Mouse (Mus musculus) lung, embryonic 14.5 days (tissue): ENCODE measurements around the gene Olfr430. TPM values are rescaled to one million over a fixed set of nuclear protein-coding genes. Genes with fewer than 3 reads are reported as not detected.
"Not testable (repeated sequence)": the region's sequence is repeated elsewhere in the genome, so short reads cannot be mapped to it uniquely, and the experiment has no call there.

ENCODE experiments used
- ATAC-seq: fragments of 200-750 bp; cut with Nextera tagmentation; 2 replicates; pipeline ENCODE4 v1.8.0; 2017; ENCODE audit warnings: mild to moderate bottlenecking, moderate TSS enrichment, moderate library complexity; ENCODE audit not compliant: insufficient read depth
- DNase-seq: peaks from one replicate; pipeline ENCODE4 v3.0.0-alpha.2; 2015
- H3K27ac ChIP-seq: fragments of 300-500 bp; sonication (generic); 2 replicates; pipeline ENCODE4 v1.5.1; 2014; ENCODE audit warnings: low read depth, mild to moderate bottlenecking, moderate library complexity
- H3K27me3 ChIP-seq: fragments of 300-500 bp; sonication (generic); 2 replicates; pipeline ENCODE4 v1.6.1; 2014; ENCODE audit warnings: low read length, control low read depth; ENCODE audit not compliant: insufficient read depth
- H3K36me3 ChIP-seq: fragments of 300-500 bp; sonication (generic); 2 replicates; pipeline ENCODE4 v1.6.1; 2014; ENCODE audit warnings: control low read depth; ENCODE audit not compliant: insufficient read depth
- H3K4me1 ChIP-seq: fragments of 300-500 bp; sonication (generic); 2 replicates; pipeline ENCODE4 v1.6.1; 2014; ENCODE audit warnings: antibody characterized with exemption, control low read depth; ENCODE audit not compliant: insufficient read depth
- H3K4me2 ChIP-seq: fragments of 300-500 bp; sonication (generic); 2 replicates; pipeline ENCODE4 v1.6.1; 2014; ENCODE audit warnings: mild to moderate bottlenecking
- H3K4me3 ChIP-seq: fragments of 300-500 bp; sonication (generic); 2 replicates; pipeline ENCODE4 v1.5.1; 2014; ENCODE audit warnings: low read depth, low read length
- H3K9ac ChIP-seq: fragments of 300-500 bp; sonication (generic); 2 replicates; pipeline ENCODE4 v1.6.1; 2014
- H3K9me3 ChIP-seq: fragments of 300-500 bp; sonication (generic); 2 replicates; pipeline ENCODE4 v1.6.1; 2016; ENCODE audit warnings: low read depth, low read length, control low read depth
- CTCF ChIP-seq: IDR thresholded peaks from 2 replicates; pipeline ENCODE4 v1.5.1; 2016; ENCODE audit warnings: antibody characterized with exemption, low read depth
- WGBS: fragments of 180-500 bp; shearing (Covaris S2); extraction: QIAGEN DNeasy Blood & Tissue Kit; methylation state at CpG from one replicate; pipeline ENCODE4 v1.1.7; 2014; 5-methylcytosine and 5-hydroxymethylcytosine counted together
- polyA plus RNA-seq: library from polyadenylated mRNA; unstranded; fragments of >200 nt; fragmentation: Nextera tagmentation; extraction: Ambion mirVana; gene quantifications from 2 replicates; pipeline ENCODE4 v1.2.1, GENCODE M21; 2014

The Olfr430 gene
- polyA plus RNA-seq, 1 experiment from 2014 or later, result not detected

GRCm38 (mm10) chr1:174048893-174049292, 17.5 kb upstream of the Olfr430 start, which contains the start of gene Olfr432:
Olfr432 (plus strand) TSS chr1:174049205.
- Histone ChIP-seq H3K27me3 (no peaks in the 10 kb centered on the region), H3K9me3 (no peaks in the 10 kb centered on the region), H3K4me1 (no peaks in the 10 kb centered on the region), H3K4me2 (no peak within 1 kb of the TSS), H3K27ac (no peak within 1 kb of the TSS), H3K4me3 (no peak within 1 kb of the TSS), H3K36me3 (no peaks in the 10 kb centered on the region), H3K9ac (no peak within 1 kb of the TSS)
- WGBS, result 65% methylated on average over 2 of the region's 2 CpGs
- ATAC-seq (no peak), DNase-seq (no peak)
- no peak for TF ChIP-seq CTCF

- not testable (repeated sequence) for H3K4me3 ChIP-seq, H3K36me3 ChIP-seq, H3K9ac ChIP-seq, H3K27me3 ChIP-seq, H3K27ac ChIP-seq, H3K4me1 ChIP-seq, DNase-seq, ATAC-seq, H3K4me2 ChIP-seq, H3K9me3 ChIP-seq
- WGBS, result 54% methylated on average over 4 of the region's 4 CpGs
Observed at GRCm38 (mm10) chr1:174049357-174049756, 17.0 kb upstream of the Olfr430 start.

GRCm38 (mm10) chr1:174050532-174050931, 15.9 kb upstream of the Olfr430 start:
- no peak for TF ChIP-seq CTCF
- WGBS, result 81% methylated on average over 4 of the region's 4 CpGs
- Histone ChIP-seq H3K36me3 (no peaks in the 10 kb centered on the region), H3K9ac (no peak overlapping the region), H3K4me1 (no peaks in the 10 kb centered on the region), H3K4me2 (no peak overlapping the region), H3K4me3 (no peak overlapping the region), H3K27ac (no peak overlapping the region), H3K9me3 (no peaks in the 10 kb centered on the region), H3K27me3 (no peaks in the 10 kb centered on the region)
- ATAC-seq (no peak), DNase-seq (no peak)

GRCm38 (mm10) chr1:174051515-174051914, 14.9 kb upstream of the Olfr430 start:
- Histone ChIP-seq H3K4me2 (no peak overlapping the region), H3K36me3 (no peaks in the 10 kb centered on the region), H3K4me3 (no peak overlapping the region), H3K9ac (no peak overlapping the region), H3K9me3 (no peaks in the 10 kb centered on the region), H3K27ac (no peak overlapping the region), H3K4me1 (no peaks in the 10 kb centered on the region), H3K27me3 (no peaks in the 10 kb centered on the region)
- DNase-seq, result no peak
- 79% methylated on average over 4 of the region's 4 CpGs for whole genome bisulfite sequencing
- ATAC-seq, result no peak
- no peak for TF ChIP-seq CTCF

GRCm38 (mm10) chr1:174051931-174052536, 14.4 kb upstream of the Olfr430 start:
- H3K27me3 ChIP-seq, result no peaks in the 10 kb centered on the region
- no peak overlapping the region for H3K4me2 ChIP-seq
- no peaks in the 10 kb centered on the region for H3K9me3 ChIP-seq
- H3K9ac ChIP-seq, result no peak overlapping the region
- 73% methylated on average over 5 of the region's 5 CpGs for WGBS
- no peaks in the 10 kb centered on the region for H3K4me1 ChIP-seq
- no peaks in the 10 kb centered on the region for H3K36me3 ChIP-seq
- ATAC-seq (no peak), DNase-seq (no peak)
- H3K27ac ChIP-seq, result no peak overlapping the region
- H3K4me3 ChIP-seq, result no peak overlapping the region
- TF ChIP-seq CTCF, result no peak

- Histone ChIP-seq H3K27me3 (no peaks in the 10 kb centered on the region), H3K4me2 (no peak overlapping the region), H3K4me1 (no peaks in the 10 kb centered on the region), H3K4me3 (no peak overlapping the region), H3K9me3 (no peaks in the 10 kb centered on the region), H3K27ac (no peak overlapping the region), H3K36me3 (no peaks in the 10 kb centered on the region), H3K9ac (no peak overlapping the region)
- DNase-seq (no peak), ATAC-seq (no peak)
- no peak for TF ChIP-seq CTCF
- 75% methylated on average over 3 of the region's 3 CpGs for WGBS
Observed at GRCm38 (mm10) chr1:174052981-174053380, 13.4 kb upstream of the Olfr430 start.

- H3K9me3 ChIP-seq, result no peaks in the 10 kb centered on the region
- DNase-seq (no peak), ATAC-seq (no peak)
- WGBS, result 73% methylated on average over 2 of the region's 2 CpGs
- H3K4me3 ChIP-seq, result no peak overlapping the region
- H3K4me2 ChIP-seq, result no peak overlapping the region
- H3K27ac ChIP-seq, result no peak overlapping the region
- no peaks in the 10 kb centered on the region for H3K36me3 ChIP-seq
- H3K4me1 ChIP-seq, result no peaks in the 10 kb centered on the region
- no peaks in the 10 kb centered on the region for H3K27me3 ChIP-seq
- H3K9ac ChIP-seq, result no peak overlapping the region
- TF ChIP-seq CTCF, result no peak
Observed at GRCm38 (mm10) chr1:174055248-174055647, 11.2 kb upstream of the Olfr430 start.

GRCm38 (mm10) chr1:174084031-174084430, 17.6 kb downstream of the Olfr430 start, which contains the start of gene Olfr429:
Olfr429 (plus strand) TSS chr1:174084331.
- Histone ChIP-seq H3K4me2 (no peak within 1 kb of the TSS), H3K9ac (no peak within 1 kb of the TSS), H3K4me1 (no peaks in the 10 kb centered on the region), H3K4me3 (no peak within 1 kb of the TSS), H3K9me3 (no peaks in the 10 kb centered on the region), H3K27ac (no peak within 1 kb of the TSS), H3K27me3 (no peaks in the 10 kb centered on the region), H3K36me3 (no peaks in the 10 kb centered on the region)
- 87% methylated on average over 2 of the region's 2 CpGs for WGBS
- no peak for ATAC-seq
- no peak for DNase-seq
- TF ChIP-seq CTCF, result no peak
